Mouse (Mus musculus) liver (tissue): ENCODE measurements around the gene Fam114a1.
A peak's percentile ranks its signal among the peaks of the same experiment; 100 is the strongest.

ENCODE experiments used
- DNase-seq: peaks from one replicate; pipeline ENCODE4 v3.0.0-alpha.2; 2020; ENCODE audit warnings: mixed read lengths

Gene Fam114a1

GRCm38 (mm10) chr5:65005251-65005650, 35.4 kb downstream of the Fam114a1 start:
- DNase-seq = no peak

GRCm38 (mm10) chr5:65006011-65006491, 36.2 kb downstream of the Fam114a1 start:
- DNase-seq = no peak

DNA sequence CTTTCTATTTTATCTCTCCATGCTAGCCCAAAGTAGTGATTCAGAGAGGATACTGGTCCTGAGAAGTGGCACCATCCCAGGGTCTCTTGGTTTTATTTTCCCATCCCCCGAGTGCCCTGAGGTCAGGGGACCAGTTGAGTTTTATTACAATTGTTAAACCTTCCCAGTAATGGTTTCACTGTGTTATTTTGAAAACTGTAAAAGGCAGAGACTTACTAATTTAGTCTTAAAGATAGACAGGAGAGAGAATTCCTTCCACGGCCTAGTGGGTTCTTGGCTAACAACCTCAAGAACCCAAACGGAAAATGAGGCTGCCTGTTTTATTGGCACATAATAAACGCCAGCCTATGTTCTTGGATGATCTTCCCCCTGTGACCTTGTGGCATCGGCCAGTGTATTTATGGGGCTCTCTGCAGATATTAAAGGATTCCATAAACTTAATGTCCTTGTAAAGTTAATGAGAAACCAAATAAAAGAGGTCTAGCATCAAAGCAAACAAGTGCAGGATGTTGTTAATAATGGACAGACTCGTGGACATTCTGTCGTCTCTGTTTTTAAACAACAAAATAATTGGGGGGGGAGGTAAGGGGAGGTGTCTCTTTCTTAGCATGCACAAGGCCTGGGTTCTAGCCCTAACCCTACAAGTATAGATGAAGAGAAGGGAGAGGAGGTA, 42.2 kb downstream of the Fam114a1 start:
- no peak for DNase-seq

DNA sequence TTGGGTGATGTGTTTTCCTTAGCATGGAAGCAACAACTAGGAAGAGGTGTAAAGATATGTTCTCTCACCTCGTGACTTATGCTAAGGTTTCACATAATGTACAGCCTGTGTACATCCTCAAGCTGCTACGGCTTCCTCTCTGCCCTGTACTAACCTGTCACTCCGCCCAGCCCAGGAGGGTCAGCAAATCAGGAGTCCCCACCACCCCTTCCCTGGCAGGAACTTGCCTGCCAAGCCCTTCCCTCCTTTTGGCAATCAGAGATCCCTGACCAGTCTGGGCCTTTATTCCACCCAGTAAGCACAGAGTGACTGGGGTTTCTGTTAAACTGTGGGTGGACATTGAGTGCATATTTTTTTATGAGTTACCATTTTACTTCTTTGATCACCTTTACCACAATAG, 45.6 kb downstream of the Fam114a1 start:
- no peak for DNase-seq

DNA sequence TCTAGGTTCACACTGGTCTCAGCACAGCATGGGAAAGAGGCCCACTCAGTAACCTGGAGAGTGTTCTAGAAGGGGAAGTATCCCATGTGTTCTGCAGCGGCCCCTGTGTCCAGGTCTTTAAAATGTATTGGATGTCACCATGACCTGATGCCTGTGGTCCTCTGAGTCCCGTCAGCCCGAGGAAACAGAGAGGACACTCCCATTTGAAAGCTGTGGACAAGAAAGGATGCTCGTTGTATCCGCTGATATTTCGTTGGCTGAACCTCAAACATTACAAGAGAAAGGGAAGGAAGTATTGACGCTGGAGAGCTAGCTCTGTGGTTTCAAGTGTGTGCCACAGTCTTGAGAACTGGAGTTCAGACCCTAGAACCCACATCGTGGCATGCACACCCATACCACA, 49.2 kb downstream of the Fam114a1 start:
- DNase-seq = no peak

- no peak for DNase-seq
These were observed 50.0 kb downstream of the Fam114a1 start for GRCm38 (mm10) chr5:65019823-65020222.

- no peak for DNase-seq
These were observed 52.1 kb downstream of the Fam114a1 start for GRCm38 (mm10) chr5:65022006-65022405.

GRCm38 (mm10) chr5:65024641-65025040, 54.8 kb downstream of the Fam114a1 start:
- no peak for DNase-seq

GRCm38 (mm10) chr5:65025916-65026315, 56.0 kb downstream of the Fam114a1 start:
- DNase-seq = peak; percentile 25

DNA sequence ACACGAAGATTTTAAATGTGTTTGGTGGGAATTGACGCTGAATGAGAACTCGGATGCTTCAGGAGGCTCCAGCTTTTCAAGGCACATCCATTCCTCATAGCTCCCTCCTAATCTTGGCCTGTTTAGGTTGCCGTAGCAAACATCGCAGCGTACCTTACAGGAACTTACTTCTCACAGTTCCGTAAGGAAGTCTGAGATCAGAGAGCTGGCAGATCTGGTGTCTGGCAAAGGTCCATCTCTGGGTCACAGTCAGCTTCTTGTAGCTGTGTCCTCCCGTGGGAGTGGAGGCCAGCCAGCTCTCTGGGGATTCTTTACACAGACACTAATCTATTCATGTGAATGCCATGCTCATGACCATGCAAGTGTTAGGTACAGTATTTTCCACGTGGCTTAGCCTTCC, 56.9 kb downstream of the Fam114a1 start:
- DNase-seq = no peak

DNA sequence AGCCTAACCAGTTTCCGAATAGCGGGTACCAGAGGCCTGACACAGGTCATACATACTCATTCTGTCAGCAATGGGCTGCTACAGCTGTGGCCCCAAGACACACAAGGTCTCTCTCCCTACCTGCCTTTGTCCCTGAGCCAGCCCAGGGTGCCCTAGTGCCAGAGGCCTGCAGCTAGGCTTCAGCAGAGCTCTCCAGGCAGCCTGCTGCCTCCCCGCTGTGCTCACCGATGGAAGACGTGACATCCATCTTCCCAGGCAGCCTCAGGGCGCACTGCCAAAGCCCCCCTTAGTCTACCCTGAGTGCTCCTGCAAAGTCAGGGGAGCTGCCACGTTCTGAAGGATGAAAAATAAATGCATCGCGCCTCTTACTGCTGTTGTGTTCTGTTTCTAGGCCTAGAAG, 58.1 kb downstream of the Fam114a1 start:
- DNase-seq = peak; percentile 16

DNA sequence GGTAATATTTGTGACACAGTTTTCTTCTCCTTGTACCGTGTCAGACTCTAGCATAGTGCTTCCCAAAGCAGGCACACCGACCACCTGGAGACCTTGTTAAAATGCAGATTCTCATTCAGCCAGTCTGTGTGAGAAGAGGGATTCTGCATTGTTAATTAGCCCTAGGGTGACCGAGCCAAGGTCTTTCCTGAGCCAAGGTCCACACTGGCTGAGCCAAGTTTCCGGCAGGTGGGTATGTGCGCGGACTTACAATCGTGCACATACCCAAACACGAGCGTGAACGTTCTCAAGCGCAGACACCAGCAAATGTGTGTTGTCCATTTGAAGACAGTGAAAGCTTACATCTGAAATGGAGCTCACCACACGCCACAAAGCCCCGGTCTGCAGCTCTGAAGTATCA, 66.7 kb downstream of the Fam114a1 start:
- no peak for DNase-seq

- DNase-seq = peak; percentile 24
These were observed 68.4 kb downstream of the Fam114a1 start for GRCm38 (mm10) chr5:65038305-65038704.

- no peak for DNase-seq
These were observed 69.1 kb downstream of the Fam114a1 start for GRCm38 (mm10) chr5:65038811-65039571.

- DNase-seq = no peak
These were observed 70.6 kb downstream of the Fam114a1 start for GRCm38 (mm10) chr5:65040463-65040862.

DNA sequence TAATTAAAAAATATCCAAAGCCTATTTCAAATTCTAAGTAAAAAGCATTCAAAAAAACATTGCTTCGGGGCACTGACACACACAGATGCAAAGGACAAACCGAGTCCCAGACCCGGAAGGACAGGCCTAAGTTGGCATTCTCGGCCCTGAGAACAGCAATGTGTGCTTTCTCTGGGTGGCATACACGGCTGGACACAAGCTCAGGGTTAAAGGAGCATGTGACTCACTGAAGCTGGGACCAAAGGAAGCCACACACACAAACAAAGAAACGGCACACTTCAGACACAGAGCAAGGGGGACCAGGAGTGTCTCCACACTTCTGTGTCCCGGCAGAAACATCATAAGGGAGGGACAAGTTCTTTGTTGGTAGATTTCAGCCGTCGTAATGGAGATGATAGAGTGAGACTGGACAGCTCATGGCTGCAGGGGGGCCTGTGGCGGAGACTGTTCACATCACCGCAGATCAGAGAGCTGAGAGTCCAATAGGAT, 73.6 kb downstream of the Fam114a1 start:
- no peak for DNase-seq

- DNase-seq = no peak
These were observed 75.9 kb downstream of the Fam114a1 start for GRCm38 (mm10) chr5:65045642-65046370.

GRCm38 (mm10) chr5:65046442-65047284, 76.8 kb downstream of the Fam114a1 start:
- no peak for DNase-seq

DNA sequence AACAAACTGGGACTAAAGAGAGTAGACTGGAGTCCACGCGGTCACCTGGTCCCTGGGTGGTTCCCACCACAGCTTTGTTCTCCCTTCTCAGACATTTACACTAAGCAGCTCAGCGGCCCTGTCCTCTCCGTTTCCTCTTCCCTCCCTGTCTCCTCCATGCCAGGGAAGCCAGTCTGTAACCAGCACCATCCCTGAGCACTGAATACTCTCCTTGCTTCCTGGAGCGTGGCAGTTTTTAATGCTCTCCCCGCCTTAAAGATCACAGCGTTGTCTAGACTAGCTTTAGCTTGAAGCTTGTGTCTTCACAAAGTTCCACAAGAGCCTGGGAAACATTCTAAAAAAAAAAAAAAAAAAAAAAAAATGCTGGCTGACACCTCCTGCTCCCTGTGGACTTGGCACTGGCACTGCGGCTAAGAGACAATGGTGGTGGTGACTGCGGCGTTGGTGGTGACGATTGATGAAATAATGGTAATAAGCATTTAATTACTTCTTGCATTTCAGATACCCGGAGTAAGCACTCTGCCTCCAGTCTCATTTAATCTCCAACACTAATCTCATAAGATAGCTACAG, 77.5 kb downstream of the Fam114a1 start:
- DNase-seq = no peak

DNA sequence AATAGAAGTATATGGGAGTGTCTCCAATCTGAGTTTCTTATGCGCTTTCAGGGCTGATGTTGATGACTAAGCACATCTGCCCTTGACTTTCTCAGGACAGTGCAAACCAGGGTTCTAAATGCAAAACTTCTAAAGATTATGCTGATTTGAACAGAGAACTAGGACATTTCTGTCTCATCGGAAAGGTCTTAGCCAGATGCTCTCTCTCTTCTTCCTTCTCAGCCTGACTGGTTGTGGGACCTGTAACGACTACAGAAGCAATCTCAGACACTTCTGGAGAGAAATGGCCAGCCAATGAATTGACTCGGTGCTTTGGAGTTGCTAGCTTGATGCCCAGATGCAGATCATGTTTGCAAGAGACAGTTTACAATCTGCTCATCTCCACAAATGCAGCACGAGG, 80.0 kb downstream of the Fam114a1 start:
- DNase-seq = no peak

DNA sequence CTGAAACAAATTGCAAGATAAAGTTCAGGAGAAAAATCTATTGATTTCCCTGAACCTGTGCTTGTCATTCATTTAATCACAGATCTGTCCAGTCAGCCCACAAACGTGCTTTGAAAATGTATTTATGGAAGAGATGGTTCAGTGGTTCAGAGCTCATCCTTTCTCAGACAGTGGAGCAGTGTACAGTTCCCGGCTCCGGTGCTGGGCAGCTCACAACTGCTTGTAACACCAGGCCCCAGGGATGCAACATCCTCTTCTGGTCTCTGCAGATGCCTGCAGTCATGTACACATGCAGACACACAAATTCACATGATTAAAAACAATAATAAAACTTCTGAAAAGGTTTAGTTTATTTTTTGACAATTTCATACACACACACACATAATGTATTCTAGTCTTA, 81.6 kb downstream of the Fam114a1 start:
- DNase-seq = no peak

GRCm38 (mm10) chr5:65057596-65057995, 87.7 kb downstream of the Fam114a1 start:
- no peak for DNase-seq
